Mouse (Mus musculus) neural tube, embryonic 15.5 days (tissue): ENCODE results near the gene Magel2. TPM values are rescaled to one million over a fixed set of nuclear protein-coding genes. Genes with fewer than 3 reads are reported as not detected.

Experiments
- ATAC-seq: fragments of 200-750 bp; cut with Nextera tagmentation; 2 replicates; pipeline ENCODE4 v1.8.0; 2017; ENCODE audit warnings: mild to moderate bottlenecking, moderate TSS enrichment, moderate library complexity; ENCODE audit not compliant: low FRiP score
- H3K27ac ChIP-seq: fragments of 300-500 bp; sonication (generic); replicated peaks from 2 replicates; pipeline ENCODE4 v1.5.1; 2015; ENCODE audit warnings: mild to moderate bottlenecking, inconsistent platforms
- H3K27me3 ChIP-seq: fragments of 300-500 bp; sonication (generic); replicated peaks from 2 replicates; pipeline ENCODE4 v1.6.1; 2015; ENCODE audit warnings: inconsistent platforms
- H3K36me3 ChIP-seq: fragments of 300-500 bp; sonication (generic); 2 replicates; pipeline ENCODE4 v1.6.1; 2015; ENCODE audit warnings: inconsistent platforms
- H3K4me1 ChIP-seq: fragments of 300-500 bp; sonication (generic); 2 replicates; pipeline ENCODE4 v1.6.1; 2015; ENCODE audit warnings: inconsistent platforms
- H3K4me2 ChIP-seq: fragments of 300-500 bp; sonication (generic); 2 replicates; pipeline ENCODE4 v1.6.1; 2015; ENCODE audit warnings: inconsistent platforms, mild to moderate bottlenecking, moderate library complexity
- H3K4me3 ChIP-seq: fragments of 300-500 bp; sonication (generic); replicated peaks from 2 replicates; pipeline ENCODE4 v1.5.1; 2015; ENCODE audit warnings: mild to moderate bottlenecking, inconsistent platforms
- H3K9ac ChIP-seq: fragments of 300-500 bp; sonication (generic); replicated peaks from 2 replicates; pipeline ENCODE4 v1.6.1; 2015; ENCODE audit warnings: mild to moderate bottlenecking, inconsistent platforms
- H3K9me3 ChIP-seq: fragments of 300-500 bp; sonication (generic); replicated peaks from 2 replicates; pipeline ENCODE4 v1.6.1; 2016; ENCODE audit warnings: inconsistent platforms
- WGBS: fragments of 180-500 bp; shearing (Covaris S2); methylation state at CpG from one replicate; pipeline ENCODE4 v1.1.7; 2015; ENCODE audit warnings: mixed read lengths; 5-methylcytosine and 5-hydroxymethylcytosine counted together
- polyA plus RNA-seq: library from polyadenylated mRNA; unstranded; fragments of >200 nt; fragmentation: Nextera tagmentation; extraction: Ambion mirVana; gene quantifications from 2 replicates; pipeline ENCODE4 v1.2.1, GENCODE M21; 2015

Magel2 gene
- polyA plus RNA-seq = 12.0 and 13.8 TPM in 2 replicates

DNA sequence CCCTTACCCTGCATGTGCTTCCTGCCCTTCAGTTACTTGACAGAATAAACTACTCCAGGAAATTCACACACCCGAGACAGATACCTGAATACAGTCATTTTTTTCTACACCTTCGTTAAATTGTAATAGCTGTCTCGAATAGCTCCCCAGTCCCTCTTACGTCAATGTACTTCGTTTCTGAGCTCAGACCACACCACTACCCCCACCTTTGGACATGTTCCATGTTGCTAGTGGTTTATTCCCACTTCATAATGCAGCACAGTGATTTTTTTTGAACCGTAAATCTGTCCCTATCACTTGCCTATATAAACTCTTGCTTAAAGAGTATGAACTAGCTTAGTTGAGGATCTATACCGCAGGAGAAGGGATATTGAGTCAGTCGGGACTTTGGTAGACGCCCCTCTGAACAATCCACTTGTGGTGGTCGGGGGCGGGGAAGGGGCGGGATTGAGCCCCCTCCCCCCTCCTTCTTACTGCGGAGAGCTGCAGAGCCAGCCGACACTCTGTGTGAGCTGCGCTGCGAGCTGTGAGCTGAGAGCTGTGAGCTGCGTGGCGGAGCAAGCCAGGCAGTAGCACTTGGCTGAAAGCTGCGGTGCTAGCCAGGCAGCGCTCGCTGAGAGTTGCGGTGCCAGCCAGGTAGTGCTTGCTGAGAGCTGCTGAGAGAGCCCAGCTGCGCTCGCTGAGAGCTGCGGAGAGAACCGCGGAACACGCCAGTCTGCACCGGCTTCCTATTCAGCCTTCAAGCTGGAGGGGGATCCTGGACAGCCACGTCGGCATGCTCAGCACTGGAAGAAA lies at the start of gene Magel2:
Magel2 (plus strand) TSS at position 501 of the 795 bp plus-strand sequence.
- Histone ChIP-seq H3K36me3 (no peaks in the 10 kb centered on the region), H3K9ac (peak within 1 kb of the TSS; percentile 76), H3K9me3 (no peaks in the 10 kb centered on the region), H3K4me2 (peak within 1 kb of the TSS; percentile 62), H3K4me3 (peak within 1 kb of the TSS; percentile 55), H3K27me3 (no peaks in the 10 kb centered on the region), H3K4me1 (peaks cover 16% of the 10 kb centered on the region), H3K27ac (peak within 1 kb of the TSS; percentile 82)
- 21% methylated on average over 31 of the region's 31 CpGs for WGBS
- ATAC-seq = peak; percentile 97

DNA sequence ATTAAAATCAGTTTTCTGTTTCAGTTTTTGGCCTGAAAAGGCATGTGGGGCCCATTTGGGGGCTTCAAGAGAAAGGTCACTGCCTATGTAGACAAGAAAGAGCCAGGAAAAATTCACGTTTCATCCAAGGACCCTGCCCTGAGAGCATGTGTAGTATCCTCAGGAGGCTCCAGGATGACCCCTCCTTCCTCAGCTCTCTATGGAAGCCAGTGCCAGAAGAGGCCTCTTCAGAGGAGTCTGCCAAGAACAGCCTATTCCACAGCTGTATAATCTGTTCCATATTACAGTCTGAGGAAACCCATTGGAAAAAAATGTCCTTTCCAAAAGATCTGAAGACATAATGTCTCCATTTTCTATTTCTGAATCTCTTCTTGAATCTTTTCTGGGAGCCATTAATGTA lies 31.4 kb upstream of the Magel2 start:
- H3K27ac ChIP-seq = no peak overlapping the region
- no peak overlapping the region for H3K9ac ChIP-seq
- no peaks in the 10 kb centered on the region for H3K27me3 ChIP-seq
- H3K4me1 ChIP-seq = peaks cover 4% of the 10 kb centered on the region; the same call in 1 of the 2 replicates
- WGBS = 21% methylated on average over 1 of the region's 1 CpGs
- no peak overlapping the region for H3K4me3 ChIP-seq
- ATAC-seq = no peak
- H3K36me3 ChIP-seq = no peaks in the 10 kb centered on the region
- no peaks in the 10 kb centered on the region for H3K9me3 ChIP-seq
- no peak overlapping the region for H3K4me2 ChIP-seq

DNA sequence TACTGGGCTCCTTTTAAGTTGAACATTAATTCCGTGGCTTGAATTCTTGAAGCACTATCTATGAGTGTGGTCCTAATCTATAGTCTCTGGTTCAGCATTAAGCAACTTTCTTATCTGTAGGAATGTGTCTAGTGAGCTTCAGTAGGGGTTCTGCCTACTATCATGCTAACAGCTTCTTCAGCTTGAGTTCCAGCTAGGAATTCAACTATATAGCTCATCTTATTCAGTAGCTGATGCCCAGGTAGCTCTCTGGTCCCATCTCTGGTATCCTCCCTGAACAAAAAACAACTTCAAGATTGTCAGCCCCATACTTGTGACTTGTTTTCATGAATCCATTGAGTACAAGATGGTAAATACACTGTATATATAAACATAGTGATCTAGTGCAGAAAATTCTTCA lies 30.5 kb upstream of the Magel2 start, which contains the start of gene Ndn:
Ndn (plus strand) TSS at position 301 of the 400 bp plus-strand sequence.
- H3K4me3 ChIP-seq = no peak within 1 kb of the TSS
- H3K9ac ChIP-seq = no peak within 1 kb of the TSS
- H3K4me1 ChIP-seq = peaks cover 4% of the 10 kb centered on the region; the same call in 1 of the 2 replicates
- 67% methylated on average over 1 of the region's 1 CpGs for WGBS
- no peak for ATAC-seq
- no peaks in the 10 kb centered on the region for H3K36me3 ChIP-seq
- H3K27ac ChIP-seq = no peak within 1 kb of the TSS
- no peaks in the 10 kb centered on the region for H3K27me3 ChIP-seq
- H3K9me3 ChIP-seq = no peaks in the 10 kb centered on the region
- H3K4me2 ChIP-seq = no peak within 1 kb of the TSS

DNA sequence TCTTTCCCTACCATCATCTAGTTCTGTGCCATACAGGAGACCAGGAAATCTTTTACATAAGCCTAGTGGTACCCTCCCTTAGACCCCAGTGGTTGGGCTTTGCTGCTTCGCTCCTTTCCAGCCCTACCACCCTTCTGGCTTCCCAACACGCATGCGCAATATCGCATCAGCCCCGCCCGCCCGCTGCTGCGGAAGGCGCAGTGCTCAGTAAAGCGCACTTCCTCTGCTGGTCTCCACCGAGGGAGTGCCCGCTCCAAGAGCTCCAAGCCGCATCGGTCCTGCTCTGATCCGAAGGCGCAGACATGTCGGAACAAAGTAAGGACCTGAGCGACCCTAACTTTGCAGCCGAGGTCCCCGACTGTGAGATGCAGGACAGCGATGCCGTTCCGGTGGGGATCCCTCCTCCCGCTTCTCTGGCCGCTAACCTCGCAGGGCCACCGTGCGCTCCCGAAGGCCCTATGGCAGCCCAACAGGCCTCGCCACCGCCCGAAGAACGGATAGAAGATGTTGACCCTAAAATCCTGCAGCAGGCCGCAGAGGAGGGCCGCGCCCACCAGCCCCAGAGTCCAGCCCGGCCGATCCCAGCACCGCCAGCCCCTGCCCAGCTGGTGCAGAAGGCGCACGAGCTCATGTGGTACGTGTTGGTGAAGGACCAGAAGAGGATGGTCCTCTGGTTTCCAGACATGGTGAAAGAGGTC lies 28.6 kb upstream of the Magel2 start:
- 15% methylated on average over 42 of the region's 42 CpGs for WGBS
- H3K4me3 ChIP-seq = peak overlapping the region; percentile 55
- H3K4me2 ChIP-seq = peak overlapping the region; percentile 65
- H3K4me1 ChIP-seq = peaks cover 4% of the 10 kb centered on the region; the same call in 1 of the 2 replicates
- H3K36me3 ChIP-seq = no peaks in the 10 kb centered on the region
- H3K27ac ChIP-seq = peak overlapping the region; percentile 83
- H3K9me3 ChIP-seq = no peaks in the 10 kb centered on the region
- no peaks in the 10 kb centered on the region for H3K27me3 ChIP-seq
- peak overlapping the region; percentile 65 for H3K9ac ChIP-seq
- peak; percentile 97 for ATAC-seq

DNA sequence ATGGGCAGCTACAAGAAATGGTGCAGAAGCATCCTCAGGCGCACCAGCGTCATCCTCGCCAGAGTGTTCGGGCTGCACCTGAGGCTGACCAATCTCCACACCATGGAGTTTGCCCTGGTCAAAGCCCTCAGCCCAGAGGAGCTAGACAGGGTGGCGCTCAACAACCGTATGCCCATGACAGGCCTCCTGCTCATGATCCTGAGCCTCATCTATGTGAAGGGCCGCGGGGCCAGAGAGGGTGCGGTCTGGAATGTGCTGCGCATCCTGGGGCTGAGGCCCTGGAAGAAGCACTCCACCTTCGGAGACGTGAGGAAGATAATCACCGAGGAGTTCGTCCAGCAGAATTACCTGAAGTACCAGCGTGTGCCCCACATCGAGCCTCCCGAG lies 28.0 kb upstream of the Magel2 start:
- Histone ChIP-seq H3K27me3 (no peaks in the 10 kb centered on the region), H3K4me1 (peaks cover 4% of the 10 kb centered on the region; the same call in 1 of the 2 replicates), H3K36me3 (no peaks in the 10 kb centered on the region), H3K4me3 (peak overlapping the region; percentile 55), H3K27ac (peak overlapping the region; percentile 83), H3K9ac (peak overlapping the region; percentile 65), H3K4me2 (peak overlapping the region; percentile 65), H3K9me3 (no peaks in the 10 kb centered on the region)
- 44% methylated on average over 17 of the region's 17 CpGs for WGBS
- ATAC-seq = peak; percentile 50

DNA sequence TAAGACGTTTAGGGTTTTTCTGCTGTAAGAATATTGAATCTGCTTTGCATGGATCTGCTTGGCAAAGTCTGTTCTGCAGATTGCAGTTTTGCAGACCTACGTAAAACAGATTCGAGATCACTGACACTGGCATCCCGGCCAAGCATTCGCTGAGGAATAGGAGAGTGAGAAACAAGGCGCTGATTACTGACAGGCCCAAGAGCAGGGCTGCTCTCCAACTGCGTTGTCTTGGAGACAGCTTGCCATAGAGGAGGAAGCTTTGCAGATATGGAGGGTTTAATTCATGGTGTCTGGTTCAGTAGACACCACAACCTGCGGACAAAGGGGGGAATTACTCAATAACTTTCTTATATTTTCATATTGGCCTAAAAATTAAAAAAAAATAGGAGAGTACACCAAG lies 25.5 kb upstream of the Magel2 start:
- Histone ChIP-seq H3K27me3 (no peaks in the 10 kb centered on the region), H3K4me3 (no peak overlapping the region), H3K4me1 (peaks cover 4% of the 10 kb centered on the region; the same call in 1 of the 2 replicates), H3K27ac (no peak overlapping the region), H3K4me2 (no peak overlapping the region), H3K9me3 (no peaks in the 10 kb centered on the region), H3K36me3 (no peaks in the 10 kb centered on the region), H3K9ac (no peak overlapping the region)
- no peak for ATAC-seq
- WGBS = 53% methylated on average over 8 of the region's 8 CpGs

DNA sequence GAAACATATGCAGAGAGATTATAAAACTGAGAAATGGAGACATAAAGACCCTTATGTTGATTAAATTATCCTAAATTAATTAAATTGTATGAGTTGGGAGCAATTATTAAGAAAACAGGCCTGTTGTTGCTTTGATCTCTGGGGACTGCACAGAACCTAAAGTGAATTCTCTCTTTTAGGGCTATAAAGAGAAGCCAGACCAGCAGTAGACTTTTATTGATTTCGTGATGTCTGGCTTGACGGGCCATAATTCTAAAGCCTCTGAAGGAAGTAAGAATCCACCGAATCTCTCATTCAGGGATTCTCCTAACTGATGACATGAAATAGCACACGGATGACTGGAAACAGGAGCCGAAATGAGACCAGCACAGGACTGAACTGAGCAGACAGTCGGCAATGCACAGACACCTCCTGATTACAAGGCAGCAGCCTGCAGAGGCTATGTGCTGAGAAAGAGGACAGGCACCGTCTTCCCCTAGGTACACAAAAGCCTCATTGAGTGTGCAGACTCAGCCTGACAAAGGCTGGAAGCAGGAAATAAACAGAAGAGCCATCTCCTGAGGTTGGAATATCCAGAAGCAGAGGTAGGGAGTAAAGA lies 11.7 kb upstream of the Magel2 start:
- no peaks in the 10 kb centered on the region for H3K4me1 ChIP-seq
- H3K4me3 ChIP-seq = peak overlapping the region; percentile 28
- no peaks in the 10 kb centered on the region for H3K9me3 ChIP-seq
- peak; percentile 88 for ATAC-seq
- H3K36me3 ChIP-seq = no peaks in the 10 kb centered on the region
- H3K27me3 ChIP-seq = no peaks in the 10 kb centered on the region
- 47% methylated on average over 7 of the region's 7 CpGs for WGBS
- peak overlapping the region; percentile 22 for H3K4me2 ChIP-seq
- peak overlapping the region; percentile 80 for H3K27ac ChIP-seq
- H3K9ac ChIP-seq = no peak overlapping the region

DNA sequence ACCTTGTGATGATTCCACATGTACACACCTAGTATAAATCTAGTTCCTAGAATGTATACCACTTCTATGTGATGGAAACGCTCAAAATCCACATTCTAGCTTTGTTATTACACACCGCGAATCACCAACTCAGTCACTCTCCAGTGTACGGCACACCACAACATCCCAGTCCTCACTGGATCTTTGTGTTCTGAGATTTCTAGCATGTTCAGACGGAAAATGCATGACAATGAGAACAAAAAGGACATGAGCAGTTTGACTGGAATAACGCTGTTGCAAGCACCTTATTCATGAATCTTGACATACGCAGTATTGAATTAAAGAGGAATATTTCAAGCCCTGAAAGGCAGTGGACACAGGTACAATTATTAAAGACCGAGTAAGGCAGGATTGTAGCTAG lies 10.1 kb upstream of the Magel2 start:
- WGBS = 56% methylated on average over 8 of the region's 8 CpGs
- Histone ChIP-seq H3K27me3 (no peaks in the 10 kb centered on the region), H3K9ac (0 out of 2 replicates have a peak overlapping the region, but pooled peaks have one; percentile 28), H3K9me3 (no peaks in the 10 kb centered on the region), H3K4me2 (peak overlapping the region; percentile 34; the same call in 1 of the 2 replicates), H3K36me3 (no peaks in the 10 kb centered on the region), H3K27ac (peak overlapping the region; percentile 78), H3K4me3 (peak overlapping the region; percentile 27), H3K4me1 (no peaks in the 10 kb centered on the region)
- ATAC-seq = peak; percentile 50; the same call in 1 of the 2 replicates

DNA sequence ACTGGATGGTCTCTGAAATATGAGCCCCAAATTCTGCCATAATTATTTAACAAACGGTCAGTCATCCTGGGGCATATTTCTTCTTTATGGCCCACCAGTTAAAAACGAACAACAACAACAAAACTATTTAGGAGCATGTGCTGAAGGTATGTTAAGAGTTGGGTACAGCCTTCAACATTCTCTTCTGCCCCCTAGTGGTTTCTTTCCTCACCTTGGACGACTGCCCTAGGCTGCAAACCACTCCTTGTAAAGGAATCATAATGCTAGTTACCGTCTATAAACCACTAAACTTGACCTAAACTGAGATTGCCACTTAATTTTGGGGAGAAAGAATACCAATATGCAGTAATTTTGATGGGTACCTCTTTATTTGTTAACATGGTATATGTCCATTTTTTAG lies 1.2 kb upstream of the Magel2 start:
- peak overlapping the region; percentile 62 for H3K4me2 ChIP-seq
- H3K27ac ChIP-seq = no peak overlapping the region
- H3K9ac ChIP-seq = no peak overlapping the region
- H3K4me3 ChIP-seq = no peak overlapping the region
- H3K27me3 ChIP-seq = no peaks in the 10 kb centered on the region
- ATAC-seq = no peak
- WGBS = 31% methylated on average over 4 of the region's 4 CpGs
- no peaks in the 10 kb centered on the region for H3K36me3 ChIP-seq
- H3K9me3 ChIP-seq = no peaks in the 10 kb centered on the region
- H3K4me1 ChIP-seq = peaks cover 16% of the 10 kb centered on the region

DNA sequence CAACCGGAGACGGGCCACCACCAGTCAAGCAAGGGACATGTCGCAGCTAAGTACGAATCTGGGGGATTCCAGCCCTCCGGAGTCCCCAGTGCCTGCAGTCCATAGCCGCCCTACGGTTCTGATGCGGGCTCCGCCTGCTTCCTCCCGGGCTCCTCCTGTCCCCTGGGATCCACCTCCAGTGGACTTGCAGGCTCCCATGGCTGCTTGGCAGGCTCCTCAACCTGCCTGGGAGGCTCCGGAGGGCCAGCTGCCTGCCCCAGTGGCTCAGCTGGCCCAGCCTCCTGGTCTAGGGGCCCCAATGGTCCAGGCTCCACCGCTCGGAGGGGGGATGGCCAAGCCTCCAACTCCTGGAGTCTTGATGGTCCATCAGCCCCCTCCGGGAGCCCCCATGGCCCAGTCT lies 503 bp downstream of the Magel2 start:
- 38% methylated on average over 14 of the region's 14 CpGs for WGBS
- no peaks in the 10 kb centered on the region for H3K9me3 ChIP-seq
- H3K4me3 ChIP-seq = peak overlapping the region; percentile 55
- peak overlapping the region; percentile 76 for H3K9ac ChIP-seq
- H3K4me2 ChIP-seq = peak overlapping the region; percentile 62
- peak overlapping the region; percentile 82 for H3K27ac ChIP-seq
- no peaks in the 10 kb centered on the region for H3K27me3 ChIP-seq
- peak; percentile 62 for ATAC-seq
- H3K36me3 ChIP-seq = no peaks in the 10 kb centered on the region
- H3K4me1 ChIP-seq = peaks cover 16% of the 10 kb centered on the region

DNA sequence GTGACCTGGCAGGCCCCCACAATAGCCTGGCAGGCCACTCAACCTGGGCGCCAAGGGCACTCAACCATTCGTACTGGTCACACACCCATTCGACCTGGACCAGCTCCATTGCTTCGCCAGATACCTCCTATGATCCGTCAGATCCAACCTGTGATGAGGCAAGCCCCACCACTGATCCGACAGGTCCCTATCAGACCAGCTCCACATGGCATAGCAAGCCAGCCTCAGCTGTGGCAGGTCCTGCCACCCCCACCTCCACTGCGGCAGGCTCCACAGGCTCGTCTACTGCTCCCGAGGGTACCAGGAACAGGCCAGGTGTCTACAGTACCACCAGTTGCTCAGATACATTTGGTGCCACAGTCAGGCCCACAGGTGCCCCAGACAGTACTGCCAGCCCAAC lies 1.7 kb downstream of the Magel2 start:
- H3K4me1 ChIP-seq = peaks cover 16% of the 10 kb centered on the region
- peak overlapping the region; percentile 55 for H3K4me3 ChIP-seq
- no peak overlapping the region for H3K9ac ChIP-seq
- peak overlapping the region; percentile 62 for H3K4me2 ChIP-seq
- H3K27ac ChIP-seq = 0 out of 2 replicates have a peak overlapping the region, but pooled peaks have one; percentile 25
- H3K27me3 ChIP-seq = no peaks in the 10 kb centered on the region
- no peaks in the 10 kb centered on the region for H3K9me3 ChIP-seq
- no peak for ATAC-seq
- 88% methylated on average over 9 of the region's 9 CpGs for WGBS
- no peaks in the 10 kb centered on the region for H3K36me3 ChIP-seq
